Mouse (Mus musculus) lung, adult 18-20 months (tissue): ENCODE measurements around the gene Retreg1.

ENCODE experiments used
- DNase-seq, 2 experiments: peaks; one replicate each; pipeline ENCODE4 v3.0.0; 2022; ENCODE audit warnings: mixed read lengths in 2 of 2

Retreg1 gene

GRCm38 (mm10) chr15:26022636-26023035 is 179.7 kb downstream of the Retreg1 start:
- DNase-seq = no peak
